Mouse (Mus musculus): ENCODE measurements around the gene Tuba1b. TPM values are rescaled to one million over a fixed set of nuclear protein-coding genes. Genes with fewer than 3 reads are reported as not detected.

Tuba1b gene
- polyA plus RNA-seq, 1 experiment from 2014 or later: 1,998 TPM

DNA sequence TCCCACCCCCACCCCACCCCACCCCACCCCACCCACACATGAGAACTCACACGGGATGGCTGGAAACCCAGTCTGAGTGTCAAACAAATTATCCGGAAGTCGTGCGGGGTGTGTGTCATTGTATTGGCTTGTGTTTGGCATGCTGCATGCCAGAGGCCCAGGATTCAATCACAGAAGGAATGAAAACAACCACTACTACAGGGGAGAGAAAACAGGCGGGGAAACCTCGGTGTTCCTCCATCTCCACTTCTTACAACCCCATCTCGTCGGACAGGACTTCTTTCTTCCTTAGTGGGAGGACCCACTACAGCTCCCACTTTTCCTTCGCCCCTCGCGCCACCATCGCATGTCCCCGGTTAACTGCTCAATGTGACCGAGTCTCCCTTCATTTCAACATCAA, 17.3 kb downstream of the Tuba1b start:
- no peaks in the 10 kb centered on the region for H3K27me3 ChIP-seq
- no peak for ATAC-seq (ENCODE audit: borderline replicate concordance, extremely low read depth, low FRiP score, low TSS enrichment)
- H3K9ac ChIP-seq: peak overlapping the region; percentile 72
- peak overlapping the region; percentile 97 for H3K27ac ChIP-seq
- H3K4me2 ChIP-seq: peak overlapping the region; percentile 70
- WGBS: under 1% methylated on average over 14 of the region's 14 CpGs
- H3K4me1 ChIP-seq: peaks cover 17% of the 10 kb centered on the region
- no peaks in the 10 kb centered on the region for H3K9me3 ChIP-seq
- H3K36me3 ChIP-seq: peaks cover 7% of the 10 kb centered on the region; the same call in 1 of the 2 replicates
- H3K4me3 ChIP-seq: peak overlapping the region; percentile 87

DNA sequence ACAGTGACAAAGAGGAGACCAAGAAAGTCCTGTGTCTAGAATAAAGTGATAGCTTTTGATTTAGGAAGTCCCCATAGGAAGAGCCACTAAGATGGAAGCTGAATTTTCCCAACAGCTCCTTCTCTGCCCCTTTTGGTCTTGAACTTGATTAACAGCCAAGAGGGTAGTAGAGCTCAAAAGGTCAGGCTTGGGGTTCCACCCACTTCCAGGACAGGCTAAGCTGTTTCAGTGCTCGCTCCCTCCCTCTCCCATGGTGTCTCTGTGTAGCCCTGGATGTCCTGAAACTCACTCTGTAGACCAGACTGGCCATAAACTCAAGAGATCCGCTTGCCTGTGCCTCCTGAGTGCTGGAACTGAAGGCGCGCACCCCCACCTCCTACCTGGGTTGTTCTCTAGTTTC, 18.3 kb downstream of the Tuba1b start:
- Histone ChIP-seq H3K4me2 (peak overlapping the region; percentile 70), H3K4me3 (no peak overlapping the region), H3K9ac (0 out of 2 replicates have a peak overlapping the region, but pooled peaks have one; percentile 72), H3K27me3 (no peaks in the 10 kb centered on the region), H3K36me3 (peaks cover 16% of the 10 kb centered on the region), H3K4me1 (peaks cover 17% of the 10 kb centered on the region), H3K9me3 (no peaks in the 10 kb centered on the region), H3K27ac (no peak overlapping the region)
- no peak for ATAC-seq (ENCODE audit: borderline replicate concordance, extremely low read depth, low FRiP score, low TSS enrichment)
- 85% methylated on average over 4 of the region's 4 CpGs for WGBS

DNA sequence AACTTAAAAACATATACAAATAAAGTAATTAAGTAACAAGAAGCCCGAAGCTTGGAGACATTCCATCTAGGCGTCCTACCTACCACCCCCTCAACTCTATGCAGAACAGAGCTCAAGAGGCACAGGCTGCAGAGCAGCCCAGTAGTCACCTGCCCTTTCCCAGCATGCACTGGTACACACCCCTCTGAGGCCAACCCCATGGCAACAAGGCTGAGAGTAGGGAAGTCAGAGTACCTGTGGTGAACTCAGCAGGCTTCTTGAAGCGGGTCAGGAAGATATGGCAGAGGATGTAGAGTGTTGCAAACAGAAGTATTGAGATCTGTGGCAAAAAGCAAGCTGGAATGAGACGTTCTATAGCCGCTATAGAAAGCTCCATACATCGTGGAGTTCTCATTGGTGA, 19.5 kb downstream of the Tuba1b start:
- Histone ChIP-seq H3K27me3 (no peaks in the 10 kb centered on the region), H3K4me3 (no peak overlapping the region), H3K4me1 (peaks cover 17% of the 10 kb centered on the region), H3K9ac (no peak overlapping the region), H3K36me3 (peaks cover 22% of the 10 kb centered on the region), H3K4me2 (no peak overlapping the region), H3K9me3 (no peaks in the 10 kb centered on the region), H3K27ac (no peak overlapping the region)
- no peak for ATAC-seq (ENCODE audit: borderline replicate concordance, extremely low read depth, low FRiP score, low TSS enrichment)
- 87% methylated on average over 6 of the region's 6 CpGs for WGBS

DNA sequence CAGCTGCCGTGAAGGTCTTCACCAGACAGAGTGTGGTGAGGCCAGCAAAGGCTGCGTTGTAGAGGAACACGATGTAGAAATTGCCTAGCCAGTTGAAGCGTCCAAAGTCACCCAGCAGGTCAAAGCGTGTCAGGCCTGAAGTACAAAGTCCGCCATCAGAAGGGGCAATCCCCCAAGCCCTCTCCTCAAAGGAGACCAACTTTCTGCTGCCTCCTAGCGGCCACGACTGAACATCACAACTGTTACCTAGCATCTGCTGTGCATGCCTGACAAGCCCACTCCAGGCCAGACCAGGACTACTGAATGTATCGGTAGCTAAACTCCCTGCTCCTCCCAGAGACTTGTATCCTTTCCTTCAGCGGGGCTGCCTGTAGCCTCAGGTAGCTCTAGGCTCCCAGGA, 29.7 kb downstream of the Tuba1b start:
- 27% methylated on average over 10 of the region's 10 CpGs for WGBS
- Histone ChIP-seq H3K4me1 (no peaks in the 10 kb centered on the region), H3K9ac (no peak overlapping the region), H3K4me2 (no peak overlapping the region), H3K9me3 (no peaks in the 10 kb centered on the region), H3K27ac (no peak overlapping the region), H3K4me3 (no peak overlapping the region), H3K27me3 (peaks cover 5% of the 10 kb centered on the region; the same call in 1 of the 2 replicates), H3K36me3 (peaks cover 44% of the 10 kb centered on the region)
- ATAC-seq (ENCODE audit: borderline replicate concordance, extremely low read depth, low FRiP score, low TSS enrichment): no peak

DNA sequence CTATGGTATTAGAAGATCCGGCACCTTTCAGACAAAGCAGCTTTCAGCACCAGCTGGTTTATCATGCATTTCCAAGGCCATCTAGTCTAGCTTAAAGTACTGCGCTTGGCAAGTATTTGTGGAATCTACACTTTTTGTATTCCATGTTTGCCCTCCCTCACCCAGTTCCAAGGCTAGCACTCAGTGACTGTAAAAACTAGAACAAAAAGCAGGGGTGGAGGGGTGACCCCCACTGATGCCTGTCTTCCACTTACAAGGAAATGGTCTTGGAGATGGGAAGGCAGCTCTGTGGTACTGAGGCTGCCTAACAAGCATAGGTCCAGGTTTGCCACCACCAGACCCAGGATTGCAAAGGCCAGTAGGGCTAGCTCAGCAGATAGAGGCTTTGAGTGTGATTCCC, 31.8 kb downstream of the Tuba1b start:
- 87% methylated on average over 2 of the region's 2 CpGs for WGBS
- H3K9ac ChIP-seq: no peak overlapping the region
- ATAC-seq (ENCODE audit: borderline replicate concordance, extremely low read depth, low FRiP score, low TSS enrichment): no peak
- peaks cover 25% of the 10 kb centered on the region for H3K27me3 ChIP-seq
- no peak overlapping the region for H3K27ac ChIP-seq
- H3K9me3 ChIP-seq: no peaks in the 10 kb centered on the region
- H3K4me3 ChIP-seq: no peak overlapping the region
- H3K4me1 ChIP-seq: peaks cover 11% of the 10 kb centered on the region
- H3K4me2 ChIP-seq: no peak overlapping the region
- peaks cover 26% of the 10 kb centered on the region for H3K36me3 ChIP-seq

DNA sequence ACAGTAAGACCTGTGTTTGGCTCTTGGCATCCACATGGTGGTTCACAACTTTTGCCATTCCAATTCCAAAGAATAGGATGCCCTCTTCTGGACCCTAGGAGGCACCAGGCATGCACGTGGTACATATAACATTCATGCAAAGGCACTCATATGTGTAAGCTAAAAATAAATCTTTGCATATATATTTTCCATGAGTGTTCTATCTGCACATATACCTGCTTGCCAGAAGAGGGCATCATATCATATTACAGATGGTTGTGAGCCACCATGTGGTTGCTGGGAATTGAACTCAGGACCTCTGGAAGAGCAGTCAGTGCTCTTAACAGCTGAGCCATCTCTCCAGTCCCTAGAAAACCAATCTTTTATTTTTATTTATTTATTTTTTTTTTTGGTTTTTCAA, 32.8 kb downstream of the Tuba1b start:
- no peak for ATAC-seq (ENCODE audit: borderline replicate concordance, extremely low read depth, low FRiP score, low TSS enrichment)
- Histone ChIP-seq H3K9ac (no peak overlapping the region), H3K27me3 (peaks cover 36% of the 10 kb centered on the region), H3K4me1 (peaks cover 16% of the 10 kb centered on the region), H3K27ac (no peak overlapping the region), H3K9me3 (no peaks in the 10 kb centered on the region), H3K4me2 (no peak overlapping the region), H3K36me3 (peaks cover 18% of the 10 kb centered on the region), H3K4me3 (no peak overlapping the region)
- WGBS: 43% methylated on average over 1 of the region's 1 CpGs

DNA sequence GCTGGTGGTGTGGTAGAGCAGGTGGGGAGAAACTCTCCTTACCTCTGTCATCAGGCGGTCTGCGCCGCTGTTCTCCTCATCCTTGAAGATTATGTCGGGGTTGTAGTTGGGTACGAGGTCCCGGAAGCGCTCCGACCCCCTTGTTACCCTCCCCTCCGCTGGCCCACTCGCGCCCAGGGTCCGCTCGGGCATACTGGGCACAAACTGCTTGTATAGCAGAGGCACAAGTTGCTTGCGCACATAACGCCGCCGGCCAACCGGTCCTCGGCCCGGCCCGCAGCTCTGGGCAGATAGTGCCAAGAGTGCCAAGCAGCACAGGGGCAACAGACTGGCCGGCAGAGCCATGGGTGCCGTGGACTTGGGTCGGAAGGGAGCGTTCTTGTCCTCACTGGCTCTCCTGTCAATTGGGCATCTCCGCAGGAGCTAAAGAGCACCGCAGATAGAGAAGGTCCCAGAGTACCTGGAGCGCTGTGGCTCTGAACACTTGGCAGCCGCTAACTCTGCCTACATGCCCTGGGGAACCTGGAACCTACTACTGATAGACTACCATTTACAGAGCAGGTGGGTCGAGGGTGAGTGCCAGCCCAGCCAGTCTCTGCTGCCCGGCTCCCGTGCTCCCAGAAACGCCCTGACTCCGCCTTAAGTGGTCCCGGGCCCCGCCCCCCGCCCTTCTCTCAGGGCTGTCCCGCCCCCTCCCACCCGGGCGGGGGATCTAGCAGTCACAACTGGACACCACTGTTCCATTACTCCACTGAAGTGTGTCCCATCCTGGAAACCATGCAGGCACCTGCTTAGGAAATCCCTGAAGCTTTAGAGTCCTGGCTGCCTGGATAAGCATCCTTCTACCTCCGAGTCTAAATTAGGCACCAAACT, 36.2 kb downstream of the Tuba1b start, which contains the start of gene Dhh:
Gene Dhh, minus strand, starts transcription at position 613 of the 873 bp plus-strand sequence.
- Histone ChIP-seq H3K9me3 (no peaks in the 10 kb centered on the region), H3K27ac (no peak within 1 kb of the TSS), H3K4me3 (peak within 1 kb of the TSS; percentile 24), H3K4me1 (peaks cover 48% of the 10 kb centered on the region), H3K4me2 (peak within 1 kb of the TSS; percentile 56), H3K9ac (peak within 1 kb of the TSS; percentile 14; the same call in 1 of the 2 replicates), H3K36me3 (no peaks in the 10 kb centered on the region), H3K27me3 (peaks cover 69% of the 10 kb centered on the region)
- WGBS: 2% methylated on average over 40 of the region's 41 CpGs
- no peak for ATAC-seq (ENCODE audit: borderline replicate concordance, extremely low read depth, low FRiP score, low TSS enrichment)

DNA sequence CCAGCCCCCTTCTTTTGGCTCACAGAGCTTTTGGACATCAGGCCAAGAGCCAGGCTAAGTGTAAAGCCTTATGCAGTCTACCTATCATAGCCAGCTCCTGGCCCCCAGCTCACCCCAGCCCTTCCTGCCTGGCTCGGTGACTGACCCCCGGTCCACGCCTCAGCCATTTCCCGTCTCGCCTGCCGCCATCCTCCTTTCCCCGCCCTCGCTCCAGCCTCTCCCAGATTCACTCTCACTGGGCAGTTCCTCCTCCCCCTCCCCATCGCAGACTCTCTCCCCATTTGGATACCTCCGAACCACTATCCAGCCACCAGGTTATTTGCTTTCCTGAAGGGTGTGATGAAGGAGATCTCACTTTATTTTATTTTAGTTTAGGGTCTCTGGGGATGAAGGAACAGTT, 36.9 kb downstream of the Tuba1b start:
- H3K9ac ChIP-seq: no peak overlapping the region
- no peaks in the 10 kb centered on the region for H3K36me3 ChIP-seq
- H3K27ac ChIP-seq: no peak overlapping the region
- 1% methylated on average over 10 of the region's 10 CpGs for WGBS
- no peak for ATAC-seq (ENCODE audit: borderline replicate concordance, extremely low read depth, low FRiP score, low TSS enrichment)
- H3K4me3 ChIP-seq: peak overlapping the region; percentile 24
- H3K4me2 ChIP-seq: peak overlapping the region; percentile 56
- H3K4me1 ChIP-seq: peaks cover 48% of the 10 kb centered on the region
- H3K27me3 ChIP-seq: peaks cover 76% of the 10 kb centered on the region
- H3K9me3 ChIP-seq: no peaks in the 10 kb centered on the region

DNA sequence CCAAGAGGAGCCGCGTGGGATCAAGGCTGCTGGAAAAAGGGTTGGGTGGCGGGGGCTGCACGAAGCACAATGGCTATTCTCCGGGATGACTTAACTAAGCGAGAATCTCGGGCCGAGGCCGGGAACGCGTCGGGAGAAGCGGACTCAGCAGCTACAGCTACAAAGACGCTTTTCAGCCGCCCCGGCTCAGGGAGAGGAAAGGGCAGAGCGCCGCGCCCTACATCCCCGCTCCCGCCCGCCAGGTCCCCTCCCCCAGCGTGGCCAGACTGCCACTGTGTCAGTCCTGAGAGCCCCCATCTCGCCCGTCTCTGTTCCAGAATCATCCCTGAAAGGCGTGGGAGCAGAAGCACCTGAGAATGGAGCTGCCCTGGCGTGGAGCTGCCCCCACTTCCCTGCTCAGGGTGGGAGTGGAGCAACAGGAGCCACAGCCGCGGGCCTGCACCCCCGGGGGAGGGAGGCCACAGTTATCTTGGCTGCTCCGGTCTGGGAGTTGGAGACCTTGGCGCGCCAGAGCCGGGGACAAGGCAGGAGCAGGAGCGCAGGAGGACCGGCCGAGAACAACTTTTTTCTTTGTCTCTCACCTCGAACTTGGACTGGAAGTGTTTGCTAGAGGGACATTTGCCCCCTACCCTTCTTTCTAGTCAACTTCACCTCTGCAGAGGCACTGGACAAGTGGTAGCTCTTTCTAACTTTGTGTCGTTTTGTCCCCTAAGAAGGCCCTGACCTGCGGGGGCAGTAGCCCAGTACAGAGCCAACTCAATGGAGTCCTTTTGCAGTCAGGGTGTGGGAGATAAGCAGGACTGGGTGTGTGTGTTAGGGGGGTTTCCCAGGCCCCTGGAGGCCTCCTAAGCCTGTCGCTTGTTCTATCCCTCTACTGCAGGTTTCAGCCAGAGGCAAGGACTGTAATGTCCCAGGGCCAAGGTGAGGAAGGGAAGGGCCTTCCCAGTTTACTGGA, 38.5 kb downstream of the Tuba1b start:
- no peak for ATAC-seq (ENCODE audit: borderline replicate concordance, extremely low read depth, low FRiP score, low TSS enrichment)
- H3K4me1 ChIP-seq: peaks cover 51% of the 10 kb centered on the region
- H3K9me3 ChIP-seq: no peaks in the 10 kb centered on the region
- peaks cover 87% of the 10 kb centered on the region for H3K27me3 ChIP-seq
- H3K27ac ChIP-seq: peak overlapping the region; percentile 47; the same call in 1 of the 2 replicates
- peak overlapping the region; percentile 100 for H3K4me2 ChIP-seq
- H3K4me3 ChIP-seq: peak overlapping the region; percentile 30
- no peaks in the 10 kb centered on the region for H3K36me3 ChIP-seq
- whole genome bisulfite sequencing: 4% methylated on average over 41 of the region's 41 CpGs
- H3K9ac ChIP-seq: peak overlapping the region; percentile 17; the same call in 1 of the 2 replicates

DNA sequence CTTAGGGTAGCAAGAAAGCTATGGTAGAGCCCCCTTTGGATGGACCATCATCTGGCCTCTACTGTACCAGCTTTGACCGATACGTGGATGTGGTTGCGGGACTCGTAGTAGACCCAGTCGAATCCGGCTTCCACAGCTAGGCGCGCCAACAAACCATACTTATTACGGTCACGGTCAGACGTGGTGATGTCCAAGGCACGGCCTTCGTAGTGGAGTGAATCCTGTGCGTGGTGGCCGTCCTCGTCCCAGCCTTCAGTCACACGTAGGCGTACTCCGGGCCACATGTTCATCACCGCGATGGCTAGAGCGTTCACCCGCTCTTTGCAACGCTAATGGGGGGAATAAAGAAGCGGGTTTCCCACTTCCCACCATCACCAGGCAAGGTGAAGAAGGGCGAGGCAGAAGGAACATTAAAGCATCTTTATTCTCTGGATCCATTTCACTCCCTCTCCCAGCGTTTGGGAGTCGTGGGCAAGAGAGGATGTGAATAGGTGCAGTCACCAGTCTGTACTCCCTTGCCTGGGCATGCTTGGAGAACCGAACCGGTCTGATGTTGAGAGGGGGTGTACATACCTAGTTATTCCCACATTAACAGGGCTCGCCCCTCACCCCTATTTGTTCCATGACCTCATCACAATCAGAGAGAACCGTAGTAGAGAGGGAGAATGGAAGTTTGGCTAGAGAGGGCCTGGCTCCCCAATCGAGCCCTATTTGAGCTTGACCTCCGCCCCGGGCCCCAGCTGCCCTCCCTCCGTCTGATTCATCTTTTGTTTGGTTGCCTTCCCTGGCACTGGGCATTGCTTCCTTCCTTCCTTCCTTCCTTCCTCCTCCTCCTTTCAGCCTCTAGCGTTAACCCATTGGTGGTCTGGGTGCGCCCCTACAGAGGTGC, 39.4 kb downstream of the Tuba1b start:
- Histone ChIP-seq H3K36me3 (no peaks in the 10 kb centered on the region), H3K4me1 (peaks cover 51% of the 10 kb centered on the region), H3K9me3 (no peaks in the 10 kb centered on the region), H3K27ac (no peak overlapping the region), H3K9ac (peak overlapping the region; percentile 46; the same call in 1 of the 2 replicates), H3K4me3 (peak overlapping the region; percentile 54), H3K27me3 (peaks cover 84% of the 10 kb centered on the region), H3K4me2 (peak overlapping the region; percentile 100)
- no peak for ATAC-seq (ENCODE audit: borderline replicate concordance, extremely low read depth, low FRiP score, low TSS enrichment)
- WGBS: 5% methylated on average over 38 of the region's 38 CpGs

Data from lung, embryonic 15.5 days (tissue).